In the genomic region with DNA sequence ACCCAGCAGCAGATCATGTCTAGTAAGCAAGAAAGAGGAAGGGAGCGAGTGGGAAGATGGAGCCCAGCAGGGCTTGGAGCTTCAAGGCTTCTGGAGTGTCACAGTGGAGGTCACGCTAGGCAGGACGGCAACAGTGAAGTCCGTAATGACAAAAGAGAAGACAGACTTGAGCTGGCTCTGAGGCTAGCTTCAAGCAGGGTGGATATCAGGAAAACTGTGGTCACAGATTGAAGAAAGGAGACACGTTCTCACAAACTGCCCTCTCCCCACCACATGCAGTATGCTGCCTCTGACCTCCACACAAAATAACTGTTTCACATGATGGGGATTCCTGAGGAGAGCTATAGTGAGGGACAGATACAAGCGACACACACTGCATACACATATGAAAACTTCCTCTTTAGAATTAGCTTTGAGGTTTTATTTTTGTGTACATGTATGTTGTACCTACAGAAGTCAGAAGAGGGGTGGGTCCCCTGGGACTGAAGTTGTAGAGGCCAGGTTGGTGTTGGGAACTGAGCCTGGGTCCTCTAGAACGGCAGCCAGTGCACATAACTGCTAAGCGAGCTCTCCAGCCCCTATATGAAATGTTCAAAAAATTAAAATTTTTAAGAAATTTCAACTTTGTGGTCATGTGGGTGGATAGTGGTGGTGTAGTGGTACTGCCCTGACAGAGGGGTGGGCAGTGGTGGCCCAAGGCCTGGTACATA, we compare ENCODE assay signal across 11 mouse cellular contexts. TPM values are rescaled to one million over a fixed set of nuclear protein-coding genes. Genes with fewer than 3 reads are reported as not detected.
DNase-seq lines count a peak whose midpoint lies in the region; ATAC-seq and TF ChIP-seq lines count a peak whose summit lies in the region.
"Had no signal": no experiment of that assay in that cellular context is flagged by ENCODE, and none has a peak within 500 bp of the region (broad histone marks: within the 10 kb centered on the region; RNA-seq: fewer than 3 reads in every experiment).

No protein-coding gene starts in this region.

- no peak for TF ChIP-seq CTCF in forebrain, postnatal 0 days (IDR thresholded peaks at IDR 0.05; ENCODE audit: low read depth)
- no peak for TF ChIP-seq CTCF in liver, postnatal 0 days (IDR thresholded peaks at IDR 0.05; ENCODE audit: low read depth)

- WGBS in forebrain, embryonic 10.5 days: 85% methylated on average over 8 of the region's 8 CpGs
- WGBS in forebrain, postnatal 0 days: 82% methylated on average over 8 of the region's 8 CpGs
- WGBS in kidney, embryonic 16.5 days: 79% methylated on average over 8 of the region's 8 CpGs
- 84% methylated on average over 8 of the region's 8 CpGs for WGBS in embryonic facial prominence, embryonic 12.5 days
- 66% methylated on average over 8 of the region's 8 CpGs for WGBS in liver, postnatal 0 days (ENCODE audit: insufficient replicate concordance)

- H3K9me3 ChIP-seq in forebrain, embryonic 10.5 days: no peaks in the 10 kb centered on the region
- no peaks in the 10 kb centered on the region for H3K9me3 ChIP-seq in forebrain, postnatal 0 days (ENCODE audit: low read length)
- H3K9me3 ChIP-seq in kidney, embryonic 16.5 days (ENCODE audit: low read length): no peaks in the 10 kb centered on the region
- H3K9me3 ChIP-seq in embryonic facial prominence, embryonic 12.5 days: no peaks in the 10 kb centered on the region
- no peaks in the 10 kb centered on the region for H3K9me3 ChIP-seq in liver, postnatal 0 days (ENCODE audit: low read length)
- H3K9me3 ChIP-seq: stomach, embryonic 15.5 days had no signal

- no peak for TF ChIP-seq EP300 in liver, postnatal 0 days (IDR thresholded peaks at IDR 0.05; ENCODE audit: low read depth)

- peak overlapping the region; percentile 95; the same call in 1 of the 2 replicates for H3K4me3 ChIP-seq in forebrain, embryonic 10.5 days
- H3K4me3 ChIP-seq in forebrain, postnatal 0 days (ENCODE audit: low read depth, low read length): no peak overlapping the region
- no peak overlapping the region for H3K4me3 ChIP-seq in kidney, embryonic 16.5 days (ENCODE audit: low read length)
- H3K4me3 ChIP-seq in embryonic facial prominence, embryonic 12.5 days: no peak overlapping the region
- H3K4me3 ChIP-seq in liver, postnatal 0 days (ENCODE audit: low read depth, low read length): no peak overlapping the region

- ATAC-seq in forebrain, postnatal 0 days: no peak
- ATAC-seq in kidney, embryonic 16.5 days (ENCODE audit: low FRiP score, low TSS enrichment): no peak
- no peak for ATAC-seq in embryonic facial prominence, embryonic 12.5 days (ENCODE audit: insufficient number of reproducible peaks, insufficient read depth, low FRiP score, low TSS enrichment)
- no peak for ATAC-seq in liver, postnatal 0 days
- ATAC-seq: Patski had no signal

- peaks cover 40% of the 10 kb centered on the region for H3K36me3 ChIP-seq in forebrain, embryonic 10.5 days (replicated peaks)
- 0 out of 2 replicates have a peak, but pooled peaks cover 7% of the 10 kb centered on the region for H3K36me3 ChIP-seq in forebrain, postnatal 0 days (ENCODE audit: insufficient read depth)
- no peaks in the 10 kb centered on the region for H3K36me3 ChIP-seq in kidney, embryonic 16.5 days (ENCODE audit: insufficient read depth, low read length)
- 0 out of 2 replicates have a peak, but pooled peaks cover 6% of the 10 kb centered on the region for H3K36me3 ChIP-seq in embryonic facial prominence, embryonic 12.5 days
- H3K36me3 ChIP-seq in liver, postnatal 0 days (replicated peaks; ENCODE audit: insufficient read depth, low read length): peaks cover 4% of the 10 kb centered on the region; the same call in 1 of the 2 replicates
- H3K36me3 ChIP-seq: stomach, embryonic 15.5 days had no signal

- DNase-seq in forebrain, embryonic 10.5 days (ENCODE audit: extremely low spot score, low spot score): no peak
- no peak for DNase-seq in forebrain, postnatal 0 days
- DNase-seq in kidney, postnatal 36 days: no peak
- DNase-seq in liver, postnatal 0 days: no peak
- no peak for DNase-seq in urinary bladder, postnatal 10 days (ENCODE audit: low spot score)
- DNase-seq in cerebellum, postnatal 4 days (ENCODE audit: low spot score in 2 of 2): no peak
- DNase-seq: embryo, embryonic 11 days had no signal

- no peak overlapping the region for H3K27ac ChIP-seq in forebrain, embryonic 10.5 days
- H3K27ac ChIP-seq in forebrain, postnatal 0 days (ENCODE audit: low read depth, low read length): no peak overlapping the region
- no peak overlapping the region for H3K27ac ChIP-seq in kidney, embryonic 16.5 days (ENCODE audit: low read length)
- no peak overlapping the region for H3K27ac ChIP-seq in embryonic facial prominence, embryonic 12.5 days
- H3K27ac ChIP-seq in liver, postnatal 0 days (ENCODE audit: low read depth): no peak overlapping the region
- H3K27ac ChIP-seq: stomach, embryonic 15.5 days had no signal

- H3K9ac ChIP-seq in forebrain, postnatal 0 days: no peak overlapping the region
- no peak overlapping the region for H3K9ac ChIP-seq in kidney, embryonic 16.5 days (replicated peaks; ENCODE audit: low read length)
- no peak overlapping the region for H3K9ac ChIP-seq in embryonic facial prominence, embryonic 12.5 days
- no peak overlapping the region for H3K9ac ChIP-seq in liver, postnatal 0 days (replicated peaks)
- H3K9ac ChIP-seq: stomach, embryonic 15.5 days had no signal

- H3K4me2 ChIP-seq in forebrain, postnatal 0 days (ENCODE audit: low read depth): no peak overlapping the region
- peak overlapping the region; percentile 91; the same call in 1 of the 2 replicates for H3K4me2 ChIP-seq in kidney, embryonic 16.5 days (replicated peaks; ENCODE audit: low read depth, low read length)
- H3K4me2 ChIP-seq in embryonic facial prominence, embryonic 12.5 days (replicated peaks): peak overlapping the region; percentile 80
- H3K4me2 ChIP-seq in liver, postnatal 0 days (ENCODE audit: low read depth, low read length): peak overlapping the region; percentile 94; the same call in 1 of the 2 replicates

- H3K4me1 ChIP-seq in forebrain, embryonic 10.5 days: peaks cover 60% of the 10 kb centered on the region
- H3K4me1 ChIP-seq in forebrain, postnatal 0 days (ENCODE audit: insufficient read depth): peaks cover 7% of the 10 kb centered on the region
- H3K4me1 ChIP-seq in kidney, embryonic 16.5 days (ENCODE audit: insufficient read depth, low read length): peaks cover 36% of the 10 kb centered on the region
- H3K4me1 ChIP-seq in embryonic facial prominence, embryonic 12.5 days: peaks cover 39% of the 10 kb centered on the region
- H3K4me1 ChIP-seq in liver, postnatal 0 days (ENCODE audit: insufficient read depth): peaks cover 22% of the 10 kb centered on the region

- H3K27me3 ChIP-seq in forebrain, embryonic 10.5 days (ENCODE audit: poor library complexity, severe bottlenecking): no peaks in the 10 kb centered on the region
- H3K27me3 ChIP-seq in forebrain, postnatal 0 days (ENCODE audit: insufficient read depth, low read length): no peaks in the 10 kb centered on the region
- no peaks in the 10 kb centered on the region for H3K27me3 ChIP-seq in kidney, embryonic 16.5 days (ENCODE audit: insufficient read depth, low read length)
- H3K27me3 ChIP-seq in embryonic facial prominence, embryonic 12.5 days: no peaks in the 10 kb centered on the region
- H3K27me3 ChIP-seq in liver, postnatal 0 days (ENCODE audit: insufficient read depth, low read length): no peaks in the 10 kb centered on the region
- H3K27me3 ChIP-seq: Patski; stomach, embryonic 15.5 days had no signal

RNA-seq across cellular contexts. Expression of a gene that starts 1.9 kb away (rescaled TPM):
- 43.2 and 45.3 TPM in 2 replicates for polyA plus RNA-seq in forebrain, embryonic 10.5 days (2016; fragmentation: Nextera tagmentation; extraction: Ambion mirVana)
- total RNA-seq in forebrain, postnatal 0 days (2014; rRNA removed): 41.7 and 43.9 TPM in 2 replicates
- polyA plus RNA-seq in forebrain, postnatal 0 days (2015; fragmentation: Nextera tagmentation; extraction: Ambion mirVana): 21.5 and 26.1 TPM in 2 replicates
- polyA plus RNA-seq in kidney, embryonic 16.5 days (2015; fragmentation: Nextera tagmentation; extraction: Ambion mirVana): 35.1 and 40.5 TPM in 2 replicates
- 40.2 and 41.3 TPM in 2 replicates for polyA plus RNA-seq in embryonic facial prominence, embryonic 12.5 days (2016; fragmentation: Nextera tagmentation; extraction: Ambion mirVana)
- polyA plus RNA-seq in liver, postnatal 0 days (2015; fragmentation: Nextera tagmentation; extraction: Ambion mirVana): 4.8 and 4.9 TPM in 2 replicates

RNA-seq across cellular contexts. Expression of a gene that starts 46.1 kb away (rescaled TPM):
- 200 and 210 TPM in 2 replicates for polyA plus RNA-seq in forebrain, embryonic 10.5 days (2016; fragmentation: Nextera tagmentation; extraction: Ambion mirVana)
- total RNA-seq in forebrain, postnatal 0 days (2014; rRNA removed): 105 and 108 TPM in 2 replicates
- 267 and 312 TPM in 2 replicates for polyA plus RNA-seq in forebrain, postnatal 0 days (2015; fragmentation: Nextera tagmentation; extraction: Ambion mirVana)
- polyA plus RNA-seq in kidney, embryonic 16.5 days (2015; fragmentation: Nextera tagmentation; extraction: Ambion mirVana): 261 and 265 TPM in 2 replicates
- 229 and 239 TPM in 2 replicates for polyA plus RNA-seq in embryonic facial prominence, embryonic 12.5 days (2016; fragmentation: Nextera tagmentation; extraction: Ambion mirVana)
- 141 and 143 TPM in 2 replicates for polyA plus RNA-seq in liver, postnatal 0 days (2015; fragmentation: Nextera tagmentation; extraction: Ambion mirVana)
